Mouse (Mus musculus): ENCODE measurements at regions not wholly inside any gene's neighbourhood (a gene's known extent, or its start where the extent isn't known, plus 50 kb on each side); places are given as distances from the start of the nearest gene placed in this dataset.
A peak's percentile ranks its signal among the peaks of the same experiment; 100 is the strongest.

DNA sequence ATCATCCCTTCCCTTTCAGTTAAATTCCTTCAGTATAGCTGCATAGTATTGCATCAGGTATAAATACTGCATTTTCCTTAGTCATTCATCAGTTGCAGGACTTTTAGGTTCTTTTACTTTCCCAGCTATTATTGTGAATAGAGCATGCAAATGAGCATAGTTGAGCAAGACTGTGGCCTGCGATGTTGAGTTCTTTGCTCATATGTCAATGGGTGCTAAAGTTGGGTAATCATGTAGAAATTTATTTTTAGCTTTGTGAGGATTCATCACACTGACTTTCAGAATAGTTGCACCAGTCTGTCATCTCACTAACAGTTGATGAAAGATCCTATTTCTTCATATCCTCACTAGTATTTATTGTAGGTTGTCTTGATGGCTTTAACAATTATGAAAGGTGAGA is 380.3 kb upstream of the Arrdc3 start:
- DNase-seq (ENCODE audit: low spot score) = no peak

DNA sequence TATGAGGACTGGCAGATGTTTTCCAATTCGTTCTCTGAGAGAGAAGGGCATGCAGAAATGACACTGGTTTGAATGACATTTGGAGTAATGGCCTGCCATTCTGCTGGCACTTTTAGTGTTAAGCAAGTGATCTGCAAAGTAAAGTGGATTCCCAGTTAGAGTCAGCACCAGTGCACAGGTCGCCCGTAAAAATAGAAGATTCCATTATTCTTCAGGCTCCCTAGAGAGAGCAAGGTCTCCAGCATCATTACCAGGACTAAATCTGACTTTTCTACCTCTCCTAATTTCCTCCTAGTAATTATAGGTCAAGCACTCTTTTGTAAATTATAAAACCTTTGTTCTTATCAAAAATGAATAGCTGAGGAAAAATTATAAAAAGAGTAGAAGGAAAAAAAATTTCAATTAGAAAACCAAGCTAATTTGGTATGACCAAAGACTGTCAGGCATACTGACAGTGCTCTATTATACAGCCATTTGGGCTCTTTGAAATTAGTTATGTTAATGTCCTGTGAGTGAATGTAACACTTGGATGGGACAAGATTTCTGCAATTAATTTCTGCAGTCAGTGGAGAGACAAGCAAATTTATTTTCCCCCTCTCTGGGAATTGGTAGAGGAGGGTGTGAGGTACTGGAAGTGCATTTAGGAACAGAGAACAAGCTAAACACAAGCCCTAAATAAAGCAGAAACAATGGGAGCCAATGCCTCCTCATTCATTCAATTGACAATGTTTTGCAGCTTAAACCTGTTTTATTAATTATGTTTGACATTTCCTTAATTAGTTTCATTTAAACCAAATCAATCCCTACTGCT is 368.8 kb upstream of the Arrdc3 start:
- no peak for DNase-seq (ENCODE audit: low spot score)

DNA sequence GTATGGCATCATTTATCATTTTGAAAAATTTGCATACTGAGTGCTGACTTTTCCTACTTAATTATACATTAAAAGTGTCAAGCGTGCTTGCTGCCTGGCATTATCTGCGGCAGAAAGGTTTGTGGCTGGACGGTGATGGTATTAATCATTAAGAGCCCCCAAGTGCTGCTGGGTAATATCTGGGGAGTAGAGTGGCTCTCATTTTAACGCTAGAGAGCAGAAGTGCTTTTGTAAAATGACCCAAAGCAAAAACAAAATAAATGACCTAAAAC is 368.3 kb upstream of the Arrdc3 start:
- no peak for DNase-seq (ENCODE audit: low spot score)

DNA sequence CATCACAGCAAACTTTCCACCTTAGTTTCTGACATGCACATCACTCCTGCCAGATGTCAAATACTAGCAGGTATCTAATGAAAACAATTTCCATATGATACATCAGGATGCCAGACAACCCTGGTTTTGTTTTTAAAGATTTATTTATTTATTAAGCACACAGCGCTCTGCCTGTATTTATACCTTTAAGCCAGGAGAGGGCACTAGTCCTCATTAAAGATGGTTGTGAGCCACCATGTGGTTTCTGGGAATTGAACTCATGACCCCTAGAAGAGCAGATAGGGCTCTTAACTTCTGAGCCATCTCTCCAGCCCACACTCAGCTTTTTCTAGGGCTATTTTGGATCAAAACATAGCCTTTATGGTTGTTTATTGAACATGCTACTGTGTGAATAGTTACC is 364.3 kb upstream of the Arrdc3 start:
- DNase-seq (ENCODE audit: low spot score) = no peak

DNA sequence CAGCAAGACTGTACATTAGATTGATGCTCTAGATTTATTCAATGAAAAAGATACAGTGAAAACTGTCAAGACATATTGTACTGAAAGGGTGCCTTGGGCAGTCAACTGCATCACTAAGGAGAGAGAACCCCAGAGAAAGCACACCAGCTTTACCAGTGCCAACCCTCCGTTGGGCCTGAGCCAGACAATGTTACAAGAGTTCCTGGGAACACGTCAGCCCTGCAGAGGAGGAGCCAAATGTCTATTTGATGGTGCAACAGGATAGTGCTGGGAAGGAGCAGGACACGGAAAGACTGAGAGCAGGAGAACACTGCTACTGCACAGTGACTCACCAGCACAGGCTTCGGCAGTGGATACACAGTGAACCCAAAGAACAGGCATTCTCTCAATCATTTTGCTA is 363.4 kb upstream of the Arrdc3 start:
- peak; percentile 3 for DNase-seq (ENCODE audit: low spot score)

DNA sequence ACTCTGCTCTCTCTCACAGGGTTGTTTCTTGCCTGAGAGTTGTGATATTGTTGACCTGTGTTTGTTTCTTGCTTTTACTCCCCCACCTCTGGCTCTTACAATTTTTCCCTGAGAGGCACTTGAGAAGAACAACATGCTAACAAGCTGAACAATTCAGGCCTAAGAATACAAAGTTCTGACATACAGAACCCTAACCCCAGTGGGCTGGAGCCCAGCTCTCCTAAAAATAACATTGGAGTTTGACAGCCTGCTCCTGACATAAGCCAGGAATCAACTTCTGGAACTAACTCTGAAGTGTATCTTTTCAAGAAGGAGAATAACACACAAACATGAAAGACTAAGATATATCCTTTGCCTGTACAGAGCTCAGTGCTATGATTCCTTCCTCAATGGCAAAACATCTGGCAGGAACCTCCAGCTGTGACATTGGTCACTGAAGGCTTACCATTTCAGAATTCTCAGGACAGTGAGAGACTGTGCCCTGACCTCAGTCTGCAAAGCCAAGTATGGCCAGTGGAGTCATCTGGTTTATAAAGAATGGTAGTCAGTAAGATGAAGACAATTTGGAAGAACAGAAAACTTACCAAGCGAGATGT is 347.3 kb upstream of the Arrdc3 start:
- no peak for DNase-seq (ENCODE audit: low spot score)

DNA sequence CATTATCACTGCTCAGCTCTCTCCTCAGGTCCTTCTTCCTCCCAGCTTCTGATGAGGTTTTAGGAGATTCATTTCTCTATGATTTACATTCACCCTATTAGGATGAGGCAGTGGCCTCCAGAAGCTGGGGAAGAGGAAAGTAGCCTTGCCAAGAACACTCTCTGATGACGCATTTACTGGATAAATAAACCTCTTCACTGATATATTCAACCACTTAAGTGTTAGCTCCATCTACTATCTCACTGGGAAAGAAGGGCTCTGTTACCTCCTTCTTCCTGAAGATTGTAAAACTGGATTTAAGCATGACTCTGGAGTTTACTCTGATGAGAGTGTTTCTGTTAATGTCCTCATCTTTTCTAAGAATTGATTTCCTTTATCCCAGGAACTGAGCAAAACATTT is 338.2 kb upstream of the Arrdc3 start:
- DNase-seq (ENCODE audit: low spot score) = no peak

DNA sequence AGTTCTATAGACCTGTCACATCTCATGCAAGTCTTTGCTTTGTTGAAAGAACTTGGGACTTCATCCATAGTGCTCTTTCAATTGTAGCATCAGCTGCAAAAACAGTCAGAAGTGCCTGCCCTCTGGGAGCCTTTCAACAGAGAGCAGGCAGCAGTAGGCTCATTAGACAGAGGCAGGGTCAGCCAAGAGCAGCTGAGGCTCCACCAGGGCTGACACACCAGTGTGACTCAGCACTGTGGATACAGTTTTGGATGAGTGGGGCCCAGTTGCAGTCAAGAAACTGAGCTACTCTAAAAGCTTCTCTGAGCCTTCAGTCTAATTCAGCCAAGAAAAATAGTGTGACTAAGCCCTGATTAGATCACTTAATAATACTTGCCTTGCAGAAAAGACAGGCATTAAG is 326.0 kb upstream of the Arrdc3 start:
- DNase-seq (ENCODE audit: low spot score) = peak; percentile 5

Data from urinary bladder, postnatal 14 days (tissue).